Mouse (Mus musculus) gastrocnemius, postnatal 10 days (tissue): ENCODE measurements around the gene Zfp345. TPM values are rescaled to one million over a fixed set of nuclear protein-coding genes. Genes with fewer than 3 reads are reported as not detected.
"Not testable (repeated sequence)": the region's sequence is repeated elsewhere in the genome, so short reads cannot be mapped to it uniquely, and the experiment has no call there.

ENCODE experiments used
- DNase-seq: peaks from one replicate; pipeline ENCODE4 v3.0.0; 2021; ENCODE audit warnings: mixed read lengths
- long read RNA-seq, 2 experiments: library from polyadenylated mRNA; stranded (forward); transcript quantifications; one replicate each; pipeline ENCODE4 v2.0.0; 2021
- total RNA-seq, 2 experiments: library from RNA; stranded (reverse); gene quantifications; 2 replicates each; pipeline ENCODE4 v1.2.3; 2021

Gene Zfp345
- total RNA-seq: under 1 TPM; 0.14 to 0.23 TPM
- long read RNA-seq, experiment 1: 0 reads
- long read RNA-seq, experiment 2: 0 reads

GRCm38 (mm10) chr2:150484939-150485778, at the start of gene Zfp345:
Zfp345 (minus strand) TSS chr2:150485091.
- not testable (repeated sequence) for DNase-seq

GRCm38 (mm10) chr2:150525703-150526207, 40.9 kb upstream of the Zfp345 start:
- no peak for DNase-seq

DNA sequence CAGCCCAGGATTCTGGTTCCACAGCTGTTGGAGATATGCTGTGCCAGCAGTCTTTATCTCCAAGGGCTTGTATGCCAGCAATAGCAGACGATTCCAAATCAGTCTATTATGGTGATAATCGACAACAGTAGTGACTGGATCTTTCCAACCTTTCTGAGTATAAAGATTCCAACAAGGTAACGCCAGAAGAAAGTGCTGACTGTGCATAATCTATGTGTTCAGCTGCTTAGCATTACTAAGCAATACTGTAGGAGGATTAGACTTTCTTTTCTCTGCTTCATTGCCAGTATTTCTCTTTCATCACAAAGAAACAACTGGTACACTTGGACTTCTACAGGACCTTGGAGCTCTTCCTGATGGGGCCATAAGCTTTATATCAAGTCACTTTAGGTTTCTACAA, 27.9 kb upstream of the Zfp345 start:
- DNase-seq: no peak

DNA sequence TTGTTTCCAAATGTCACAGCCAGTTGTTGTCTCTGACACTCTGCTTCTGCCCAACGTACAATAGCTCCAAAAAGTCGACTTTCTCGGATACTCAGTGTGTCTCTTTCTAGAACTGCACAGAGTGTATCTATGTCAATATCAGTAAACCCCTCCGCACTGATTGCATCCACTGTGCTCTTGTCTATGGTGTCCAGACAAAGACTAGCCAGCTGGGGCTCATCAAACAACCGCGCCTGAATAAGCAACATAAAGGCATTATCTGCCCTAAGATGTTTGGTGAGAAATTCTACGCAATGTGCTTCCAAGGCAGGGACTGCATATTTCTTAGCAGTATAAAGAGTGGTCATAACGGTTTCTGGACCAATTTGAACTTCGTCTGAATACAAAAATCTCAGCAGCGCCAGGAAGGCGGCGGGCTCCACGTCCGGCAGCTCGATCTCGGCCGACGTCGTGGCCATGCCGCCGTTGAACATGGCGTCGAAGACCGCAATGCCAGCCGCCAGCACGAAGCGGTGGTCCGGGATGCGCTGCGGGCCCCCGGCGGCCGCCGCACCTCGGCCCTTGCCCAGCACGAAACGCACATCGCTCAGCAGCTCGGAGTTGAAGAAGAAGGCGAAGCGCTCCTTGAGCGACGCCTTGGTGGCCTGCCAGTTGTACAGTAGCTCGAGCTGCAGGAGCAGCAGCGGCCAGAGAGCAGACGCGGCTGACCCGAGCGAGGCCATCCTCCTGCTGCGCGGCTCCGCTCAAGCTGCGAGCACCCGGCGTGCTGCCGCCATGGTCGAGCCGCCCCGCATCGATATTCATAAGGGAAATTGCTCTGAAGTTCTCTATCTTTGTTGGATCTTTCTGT, 15.5 kb upstream of the Zfp345 start:
- not testable (repeated sequence) for DNase-seq

- no peak for DNase-seq
Measured at GRCm38 (mm10) chr2:150493031-150493430, 8.1 kb upstream of the Zfp345 start.

GRCm38 (mm10) chr2:150451180-150451919, 33.5 kb downstream of the Zfp345 start, which contains the start of gene Zfp442:
Zfp442 (minus strand) TSS chr2:150451486.
- DNase-seq: peak; percentile 41

GRCm38 (mm10) chr2:150439084-150439483, 45.8 kb downstream of the Zfp345 start:
- DNase-seq: not testable (repeated sequence)

Other genes with a start within 250 kb of the Zfp345 start
- gene Gm21994, start 229.5 kb downstream of the Zfp345 start, total RNA-seq: 1 to 10 TPM; 3.1 to 3.8 TPM
- gene Gm14124, start 227.6 kb downstream of the Zfp345 start, total RNA-seq: under 1 TPM in 1 of 2 experiments, not detected in 1; 0.20 TPM
- gene Gm10130, start 161.4 kb downstream of the Zfp345 start, total RNA-seq: 1 to 10 TPM; 1.1 to 3.1 TPM
- gene 3300002I08Rik, start 122.3 kb downstream of the Zfp345 start, total RNA-seq: 1 to 10 TPM; 1.6 to 2.7 TPM
- gene Zfp442, start 33.6 kb downstream of the Zfp345 start, total RNA-seq: 1 to 10 TPM; 2.7 to 4.4 TPM
- not detected for gene Cst7, start 85.3 kb upstream of the Zfp345 start, total RNA-seq
- 10 to 100 TPM; 21.1 to 23.0 TPM for gene Apmap, start 123.5 kb upstream of the Zfp345 start, total RNA-seq
- gene Acss1, start 183.4 kb upstream of the Zfp345 start, total RNA-seq: 10 to 100 TPM; 18.0 to 22.1 TPM
- gene Vsx1, start 204.3 kb upstream of the Zfp345 start, total RNA-seq: not detected